Mouse (Mus musculus): ENCODE measurements around the gene Dnmt1. TPM values are rescaled to one million over a fixed set of nuclear protein-coding genes. Genes with fewer than 3 reads are reported as not detected.

The Dnmt1 gene
- polyA plus RNA-seq, 1 experiment = 39.8 TPM

GRCm38 (mm10) chr9:20877118-20878040, 82.3 kb downstream of the Dnmt1 start:
- Histone ChIP-seq H3K4me1 (peaks cover 37% of the 10 kb centered on the region), H3K27me3 (replicated peaks) (no peaks in the 10 kb centered on the region), H3K36me3 (replicated peaks; ENCODE audit: low read length) (peaks cover 33% of the 10 kb centered on the region), H3K4me3 (replicated peaks) (peak overlapping the region; percentile 94), H3K9me3 (no peaks in the 10 kb centered on the region)
- TF ChIP-seq GATA1 (IDR thresholded peaks at IDR 0.05; ENCODE audit: borderline replicate concordance, low read length) = no peak
- no peak for TF ChIP-seq FLI1 (IDR thresholded peaks at IDR 0.05; ENCODE audit: low read length)

GRCm38 (mm10) chr9:20876318-20877117, 83.2 kb downstream of the Dnmt1 start:
- peaks cover 42% of the 10 kb centered on the region for H3K36me3 ChIP-seq (replicated peaks; ENCODE audit: low read length)
- no peaks in the 10 kb centered on the region for H3K9me3 ChIP-seq
- no peak for TF ChIP-seq FLI1 (IDR thresholded peaks at IDR 0.05; ENCODE audit: low read length)
- TF ChIP-seq GATA1 (IDR thresholded peaks at IDR 0.05; ENCODE audit: borderline replicate concordance, low read length) = no peak
- H3K4me1 ChIP-seq = peaks cover 45% of the 10 kb centered on the region
- no peak overlapping the region for H3K4me3 ChIP-seq (replicated peaks)
- H3K27me3 ChIP-seq (replicated peaks) = no peaks in the 10 kb centered on the region

DNA sequence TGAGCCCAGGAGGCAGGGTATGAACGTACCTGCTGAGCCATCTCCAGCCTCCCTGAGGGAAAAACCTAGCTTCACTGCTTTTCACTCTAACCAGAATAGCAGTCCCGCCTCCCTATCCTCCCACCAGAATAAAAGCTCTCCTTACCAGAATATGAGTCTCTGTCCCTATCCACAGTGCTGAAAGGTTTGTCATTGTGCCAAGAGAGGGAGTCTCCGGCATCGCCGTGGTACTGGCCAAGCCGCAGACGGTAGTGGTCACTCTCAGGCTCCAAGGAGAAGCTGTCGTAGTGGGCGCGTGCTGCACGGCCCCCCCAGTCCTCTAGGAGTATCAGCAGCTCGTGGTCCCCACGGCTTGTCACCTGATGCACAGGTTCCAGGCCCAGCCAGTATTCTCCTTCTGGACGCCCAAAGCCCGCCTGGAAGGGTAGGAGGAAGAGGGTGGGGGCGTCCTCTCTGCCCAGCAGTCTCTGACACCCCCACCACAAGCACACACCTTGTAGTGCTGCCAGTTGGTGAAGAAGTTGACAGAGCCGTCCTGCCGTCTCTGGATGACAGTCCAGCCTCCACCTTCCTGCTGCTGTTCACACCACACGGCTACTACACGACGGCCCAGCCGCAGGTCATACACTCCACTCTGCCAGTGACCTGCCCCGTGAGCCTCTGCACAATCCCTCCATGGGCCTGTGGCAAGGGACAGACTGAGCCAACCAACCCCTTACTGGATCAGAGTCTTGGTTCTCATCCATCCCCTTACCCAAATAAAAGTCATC, 84.5 kb downstream of the Dnmt1 start:
- no peaks in the 10 kb centered on the region for H3K9me3 ChIP-seq
- peaks cover 49% of the 10 kb centered on the region for H3K4me1 ChIP-seq
- H3K36me3 ChIP-seq (replicated peaks; ENCODE audit: low read length) = peaks cover 55% of the 10 kb centered on the region
- H3K27me3 ChIP-seq (replicated peaks) = no peaks in the 10 kb centered on the region
- TF ChIP-seq GATA1 (IDR thresholded peaks at IDR 0.05; ENCODE audit: borderline replicate concordance, low read length) (no peak), FLI1 (IDR thresholded peaks at IDR 0.05; ENCODE audit: low read length) (no peak)
- no peak overlapping the region for H3K4me3 ChIP-seq (replicated peaks)

GRCm38 (mm10) chr9:20873521-20873920, 86.2 kb downstream of the Dnmt1 start:
- H3K4me1 ChIP-seq = peaks cover 44% of the 10 kb centered on the region
- TF ChIP-seq GATA1 (IDR thresholded peaks at IDR 0.05; ENCODE audit: borderline replicate concordance, low read length) (no peak), FLI1 (IDR thresholded peaks at IDR 0.05; ENCODE audit: low read length) (no peak)
- H3K27me3 ChIP-seq (replicated peaks) = peaks cover under 1% of the 10 kb centered on the region
- H3K9me3 ChIP-seq = no peaks in the 10 kb centered on the region
- H3K4me3 ChIP-seq (replicated peaks) = no peak overlapping the region
- H3K36me3 ChIP-seq (replicated peaks; ENCODE audit: low read length) = peaks cover 58% of the 10 kb centered on the region

DNA sequence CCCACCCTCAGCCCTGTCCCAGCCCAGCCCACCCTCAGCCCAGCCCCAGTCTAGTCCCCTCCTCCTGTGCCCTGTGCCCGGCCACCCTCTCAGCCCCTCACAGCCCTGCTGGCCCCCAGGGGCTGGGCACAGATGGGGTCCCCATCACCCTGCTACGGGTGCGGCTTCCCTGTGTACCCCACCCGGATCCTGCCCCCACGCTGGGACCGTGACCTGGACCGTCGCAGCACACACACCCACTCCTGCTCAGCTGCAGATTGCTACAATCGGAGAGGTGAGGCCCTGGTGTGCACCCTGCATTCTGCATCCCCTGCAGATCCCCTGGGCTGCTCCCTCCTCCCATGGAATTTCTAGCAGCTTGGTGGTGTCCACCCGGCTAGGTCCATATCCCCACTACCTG, 86.7 kb downstream of the Dnmt1 start:
- Histone ChIP-seq H3K4me1 (peaks cover 45% of the 10 kb centered on the region), H3K36me3 (replicated peaks; ENCODE audit: low read length) (peaks cover 58% of the 10 kb centered on the region), H3K4me3 (replicated peaks) (no peak overlapping the region), H3K27me3 (replicated peaks) (peaks cover 4% of the 10 kb centered on the region), H3K9me3 (no peaks in the 10 kb centered on the region)
- TF ChIP-seq FLI1 (IDR thresholded peaks at IDR 0.05; ENCODE audit: low read length) (no peak), GATA1 (IDR thresholded peaks at IDR 0.05; ENCODE audit: borderline replicate concordance, low read length) (no peak)

- Histone ChIP-seq H3K4me1 (peaks cover 44% of the 10 kb centered on the region), H3K36me3 (replicated peaks; ENCODE audit: low read length) (peaks cover 56% of the 10 kb centered on the region), H3K9me3 (no peaks in the 10 kb centered on the region), H3K27me3 (replicated peaks) (peaks cover 19% of the 10 kb centered on the region), H3K4me3 (replicated peaks) (no peak overlapping the region)
- no peak for TF ChIP-seq FLI1 (IDR thresholded peaks at IDR 0.05; ENCODE audit: low read length)
- TF ChIP-seq GATA1 (IDR thresholded peaks at IDR 0.05; ENCODE audit: borderline replicate concordance, low read length) = no peak
Observed at GRCm38 (mm10) chr9:20870211-20871173, 89.2 kb downstream of the Dnmt1 start.

DNA sequence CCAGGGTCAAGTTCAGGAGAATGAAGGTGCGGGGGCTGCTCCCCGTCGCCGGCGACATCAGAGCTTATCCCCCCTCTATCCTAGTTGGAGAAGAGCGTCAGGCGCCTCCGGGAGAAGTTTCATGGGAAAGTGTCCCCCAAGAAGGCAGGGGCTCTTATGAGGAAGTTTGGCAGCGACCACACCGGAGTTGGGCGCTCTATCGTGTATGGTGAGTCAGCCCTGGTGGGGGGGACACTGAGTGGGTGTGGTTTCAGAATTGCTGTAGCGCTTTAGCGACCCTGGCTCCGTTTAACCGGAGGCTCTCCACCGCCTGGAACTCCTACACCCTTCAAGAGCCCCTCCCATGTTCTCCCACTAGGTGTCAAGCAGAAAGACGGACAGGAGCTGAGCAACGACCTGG, 90.4 kb downstream of the Dnmt1 start:
- TF ChIP-seq FLI1 (IDR thresholded peaks at IDR 0.05; ENCODE audit: low read length) (no peak), GATA1 (IDR thresholded peaks at IDR 0.05; ENCODE audit: borderline replicate concordance, low read length) (no peak)
- no peaks in the 10 kb centered on the region for H3K9me3 ChIP-seq
- H3K27me3 ChIP-seq (replicated peaks) = peaks cover 21% of the 10 kb centered on the region
- H3K36me3 ChIP-seq (replicated peaks; ENCODE audit: low read length) = peaks cover 44% of the 10 kb centered on the region
- peaks cover 44% of the 10 kb centered on the region for H3K4me1 ChIP-seq
- peak overlapping the region; percentile 95 for H3K4me3 ChIP-seq (replicated peaks)

GRCm38 (mm10) chr9:20868448-20869001, 91.2 kb downstream of the Dnmt1 start, which contains the start of gene A230050P20Rik:
TSS of gene A230050P20Rik (plus strand) at chr9:20868642.
- H3K4me3 ChIP-seq (replicated peaks) = peak within 1 kb of the TSS; percentile 95
- H3K9me3 ChIP-seq = no peaks in the 10 kb centered on the region
- H3K27me3 ChIP-seq (replicated peaks) = peaks cover 21% of the 10 kb centered on the region
- peaks cover 44% of the 10 kb centered on the region for H3K4me1 ChIP-seq
- TF ChIP-seq GATA1 (IDR thresholded peaks at IDR 0.05; ENCODE audit: borderline replicate concordance, low read length) (no peak), FLI1 (IDR thresholded peaks at IDR 0.05; ENCODE audit: low read length) (no peak)
- H3K36me3 ChIP-seq (replicated peaks; ENCODE audit: low read length) = peaks cover 36% of the 10 kb centered on the region

Measured in megakaryocyte, embryonic 14.5 days (primary cell).